Mouse (Mus musculus): Measurements from ENCODE around the gene Ism1. TPM values are rescaled to one million over a fixed set of nuclear protein-coding genes. Genes with fewer than 3 reads are reported as not detected.
A peak's percentile ranks its signal among the peaks of the same experiment; 100 is the strongest.

Gene Ism1
- total and polyA plus RNA-seq, 3 experiments: 0.91 to 1.5 (median 1.0) TPM

DNA sequence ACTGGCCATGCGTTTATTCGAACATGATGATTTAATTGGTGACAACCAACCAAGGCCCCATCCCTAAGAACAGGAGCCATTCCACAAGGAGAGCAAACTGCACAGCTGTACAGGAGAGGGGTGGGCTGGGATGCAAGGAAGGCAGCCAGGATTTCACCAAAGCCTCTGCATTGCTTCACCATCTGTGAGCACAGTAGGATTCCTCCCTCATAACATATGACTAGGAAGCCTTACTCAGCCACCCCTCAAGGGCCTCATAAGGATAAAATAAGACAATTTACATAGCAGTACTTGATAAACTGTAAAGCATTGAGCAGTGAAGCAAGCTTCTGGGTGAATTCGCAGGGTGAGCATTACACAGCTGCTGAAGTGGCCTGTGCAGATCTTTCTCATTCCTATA lies 28.5 kb upstream of the Ism1 start:
- WGBS: 72% methylated on average over 3 of the region's 3 CpGs
- TF ChIP-seq EP300 (IDR thresholded peaks at IDR 0.05; ENCODE audit: insufficient read depth, low read depth, low read length): no peak
- TF ChIP-seq CTCF (IDR thresholded peaks at IDR 0.05): no peak
- no peak for TF ChIP-seq POLR2A (IDR thresholded peaks at IDR 0.05; ENCODE audit: insufficient read depth, low read depth, low read length)
- Histone ChIP-seq H3K27ac (no peak overlapping the region), H3K4me1 (ENCODE audit: control insufficient read depth, insufficient read depth, low read length) (no peaks in the 10 kb centered on the region), H3K79me2 (replicated peaks; ENCODE audit: control insufficient read depth, insufficient read depth, low read length) (no peaks in the 10 kb centered on the region), H3K27me3 (ENCODE audit: control insufficient read depth, insufficient read depth, low read length) (no peaks in the 10 kb centered on the region), H3K36me3 (ENCODE audit: control insufficient read depth, insufficient read depth, low read length) (no peaks in the 10 kb centered on the region), H3K9ac (ENCODE audit: low read depth, low read length) (no peak overlapping the region), H3K4me3 (no peak overlapping the region)
- intact Hi-C loops (cut with DNase I): no loop called here
- DNase-seq: no peak

DNA sequence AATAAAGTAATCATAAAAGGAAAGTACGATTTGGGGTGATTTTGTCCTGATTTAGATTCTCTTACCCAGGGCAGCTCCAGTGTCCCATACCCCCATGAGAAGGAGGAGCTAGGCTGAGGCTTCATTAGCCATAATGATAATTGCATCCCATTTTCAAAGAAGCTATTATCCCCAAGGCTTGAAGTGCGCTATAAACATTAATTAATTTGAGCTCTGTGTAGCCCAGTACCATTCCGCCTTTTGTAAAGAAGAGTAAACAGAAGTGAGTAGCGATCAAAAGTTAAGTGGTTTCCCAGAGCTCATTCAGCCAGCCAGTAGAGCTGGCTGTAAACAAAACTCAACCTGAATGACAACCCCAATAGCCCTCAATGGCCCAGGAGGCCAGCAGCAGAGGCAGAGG lies 21.2 kb upstream of the Ism1 start:
- intact Hi-C loops (cut with DNase I): no loop called here
- 74% methylated on average over 4 of the region's 4 CpGs for WGBS
- TF ChIP-seq POLR2A (IDR thresholded peaks at IDR 0.05; ENCODE audit: insufficient read depth, low read depth, low read length): no peak
- no peak for TF ChIP-seq CTCF (IDR thresholded peaks at IDR 0.05)
- no peak for TF ChIP-seq EP300 (IDR thresholded peaks at IDR 0.05; ENCODE audit: insufficient read depth, low read depth, low read length)

DNA sequence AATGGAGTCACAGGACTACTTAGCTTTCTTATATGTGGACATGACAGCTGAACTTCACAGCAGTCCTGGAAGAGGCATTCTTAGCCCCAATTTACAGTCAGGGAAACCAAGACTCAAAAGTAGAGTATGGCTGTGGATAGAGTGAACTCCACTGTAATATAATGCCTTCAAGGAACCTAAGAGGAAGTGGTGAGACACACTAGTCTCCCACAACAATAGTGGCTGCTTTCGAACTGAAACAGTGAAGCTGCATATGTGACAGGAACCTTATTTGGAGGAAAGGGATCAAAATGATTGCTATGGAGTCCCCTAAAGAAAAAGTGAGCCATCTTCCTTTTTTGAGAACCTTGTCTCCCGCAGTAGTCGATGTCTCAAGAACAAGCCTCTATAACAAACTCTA lies 6.1 kb upstream of the Ism1 start:
- Histone ChIP-seq H3K4me1 (ENCODE audit: control insufficient read depth, insufficient read depth, low read length) (no peaks in the 10 kb centered on the region), H3K27ac (no peak overlapping the region), H3K9ac (ENCODE audit: low read depth, low read length) (no peak overlapping the region), H3K36me3 (ENCODE audit: control insufficient read depth, insufficient read depth, low read length) (no peaks in the 10 kb centered on the region), H3K79me2 (replicated peaks; ENCODE audit: control insufficient read depth, insufficient read depth, low read length) (no peaks in the 10 kb centered on the region), H3K4me3 (no peak overlapping the region), H3K27me3 (ENCODE audit: control insufficient read depth, insufficient read depth, low read length) (no peaks in the 10 kb centered on the region)
- no peak for DNase-seq
- intact Hi-C loops (cut with DNase I): no loop called here
- WGBS: 64% methylated on average over 3 of the region's 3 CpGs
- TF ChIP-seq EP300 (IDR thresholded peaks at IDR 0.05; ENCODE audit: insufficient read depth, low read depth, low read length) (no peak), CTCF (IDR thresholded peaks at IDR 0.05) (no peak), POLR2A (IDR thresholded peaks at IDR 0.05; ENCODE audit: insufficient read depth, low read depth, low read length) (no peak)

More for the DNA sequence above, 21.2 kb upstream of the Ism1 start:
- Histone ChIP-seq H3K9ac (ENCODE audit: low read depth, low read length) (no peak overlapping the region), H3K79me2 (replicated peaks; ENCODE audit: control insufficient read depth, insufficient read depth, low read length) (no peaks in the 10 kb centered on the region), H3K4me1 (ENCODE audit: control insufficient read depth, insufficient read depth, low read length) (no peaks in the 10 kb centered on the region), H3K27ac (no peak overlapping the region), H3K36me3 (ENCODE audit: control insufficient read depth, insufficient read depth, low read length) (no peaks in the 10 kb centered on the region), H3K4me3 (no peak overlapping the region), H3K27me3 (ENCODE audit: control insufficient read depth, insufficient read depth, low read length) (no peaks in the 10 kb centered on the region)
- DNase-seq: no peak

DNA sequence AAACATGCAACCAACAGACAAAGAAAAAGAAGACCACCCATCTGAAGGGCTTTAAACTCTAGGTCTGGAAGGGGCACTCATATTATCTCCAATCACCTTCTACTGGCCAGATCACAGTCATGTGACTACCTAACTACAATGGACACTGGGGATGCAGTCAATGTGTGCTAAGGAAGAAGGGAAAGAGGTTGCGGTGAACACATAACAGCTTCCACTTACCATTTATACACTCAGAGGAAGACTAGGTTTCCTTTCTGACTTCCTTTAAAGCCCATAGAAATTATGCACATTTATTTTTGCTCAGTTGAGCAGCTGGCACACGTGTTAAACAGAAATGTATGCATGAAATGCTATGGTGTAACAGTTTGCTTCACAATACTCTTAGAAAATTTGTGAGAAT lies 5.6 kb upstream of the Ism1 start:
- H3K9ac ChIP-seq (ENCODE audit: low read depth, low read length): no peak overlapping the region
- DNase-seq: no peak
- no peaks in the 10 kb centered on the region for H3K36me3 ChIP-seq (ENCODE audit: control insufficient read depth, insufficient read depth, low read length)
- H3K4me1 ChIP-seq (ENCODE audit: control insufficient read depth, insufficient read depth, low read length): no peaks in the 10 kb centered on the region
- TF ChIP-seq POLR2A (IDR thresholded peaks at IDR 0.05; ENCODE audit: insufficient read depth, low read depth, low read length) (no peak), EP300 (IDR thresholded peaks at IDR 0.05; ENCODE audit: insufficient read depth, low read depth, low read length) (no peak), CTCF (IDR thresholded peaks at IDR 0.05) (no peak)
- H3K79me2 ChIP-seq (replicated peaks; ENCODE audit: control insufficient read depth, insufficient read depth, low read length): no peaks in the 10 kb centered on the region
- intact Hi-C loops (cut with DNase I): no loop called here
- H3K27ac ChIP-seq: no peak overlapping the region
- 28% methylated on average over 2 of the region's 2 CpGs for WGBS
- H3K4me3 ChIP-seq: no peak overlapping the region
- no peaks in the 10 kb centered on the region for H3K27me3 ChIP-seq (ENCODE audit: control insufficient read depth, insufficient read depth, low read length)

DNA sequence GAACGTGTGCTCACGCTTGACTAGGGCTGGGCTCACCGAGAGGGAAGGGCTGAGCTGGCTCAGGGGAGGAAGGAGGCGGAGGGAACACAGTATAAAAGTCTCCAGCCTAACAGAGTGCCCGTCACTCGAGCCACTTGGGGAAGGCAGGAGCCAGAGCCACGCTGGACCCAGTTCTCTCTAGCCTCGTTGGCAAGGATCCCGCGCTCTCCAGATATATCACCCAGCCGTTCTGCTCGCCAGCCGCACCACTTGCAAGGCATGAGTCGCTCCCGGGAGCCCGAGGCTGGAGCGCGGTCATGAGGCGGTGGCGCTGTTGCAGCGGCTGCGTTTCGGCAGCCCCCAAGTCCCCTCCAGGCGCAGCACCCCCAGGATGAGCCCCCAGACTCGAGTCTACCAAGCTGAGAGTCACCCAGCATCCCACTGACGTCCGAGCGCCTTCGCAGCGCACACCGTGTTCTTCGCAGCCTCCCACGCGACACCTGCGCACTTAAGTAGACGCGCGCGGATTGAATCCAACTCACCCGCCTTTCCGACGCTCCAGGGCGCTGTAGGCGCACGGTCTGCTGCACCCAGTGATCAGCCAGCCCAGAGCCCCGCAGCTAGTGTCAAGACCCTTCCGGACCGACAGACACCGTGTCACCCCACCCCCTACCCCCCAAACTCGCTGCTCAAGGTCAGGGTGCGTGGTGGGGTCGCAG lies 764 bp upstream of the Ism1 start:
- no peaks in the 10 kb centered on the region for H3K36me3 ChIP-seq (ENCODE audit: control insufficient read depth, insufficient read depth, low read length)
- peak; percentile 70 to 81 for DNase-seq
- H3K79me2 ChIP-seq (replicated peaks; ENCODE audit: control insufficient read depth, insufficient read depth, low read length): no peaks in the 10 kb centered on the region
- intact Hi-C loops (cut with DNase I): loop anchor here (5.0 kb wide), 1 partner anchor 85 kb away; no protein-coding TSS in a partner anchor
- no peaks in the 10 kb centered on the region for H3K27me3 ChIP-seq (ENCODE audit: control insufficient read depth, insufficient read depth, low read length)
- TF ChIP-seq CTCF (IDR thresholded peaks at IDR 0.05) (peak; percentile 18; the same call in 1 of the 2 replicates), POLR2A (IDR thresholded peaks at IDR 0.05; ENCODE audit: insufficient read depth, low read depth, low read length) (peak; percentile 73), EP300 (IDR thresholded peaks at IDR 0.05; ENCODE audit: insufficient read depth, low read depth, low read length) (no peak)
- H3K27ac ChIP-seq: no peak overlapping the region; the same call in 1 of the 2 replicates
- under 1% methylated on average over 52 of the region's 52 CpGs for WGBS
- no peaks in the 10 kb centered on the region for H3K4me1 ChIP-seq (ENCODE audit: control insufficient read depth, insufficient read depth, low read length)
- H3K4me3 ChIP-seq: peak overlapping the region; percentile 59
- H3K9ac ChIP-seq (ENCODE audit: low read depth, low read length): peak overlapping the region; percentile 44

Data from heart, adult 2 months (tissue).